Mouse (Mus musculus) left cerebral cortex, adult 9 months (tissue): ENCODE data around the gene Lrrfip2.

Experiments
- DNase-seq, 2 experiments: peaks; one replicate each; pipeline ENCODE4 v3.0.0; 2022; ENCODE audit warnings: low spot score in 2 of 2

The Lrrfip2 gene

GRCm38 (mm10) chr9:111220551-111221080 is 103.2 kb downstream of the Lrrfip2 start:
- DNase-seq = no peak

- no peak for DNase-seq
Observed at GRCm38 (mm10) chr9:111221580-111221979, 104.2 kb downstream of the Lrrfip2 start.

GRCm38 (mm10) chr9:111223406-111223805 is 106.0 kb downstream of the Lrrfip2 start:
- no peak for DNase-seq

- DNase-seq = no peak
Observed at GRCm38 (mm10) chr9:111228446-111228845, 111.1 kb downstream of the Lrrfip2 start.

GRCm38 (mm10) chr9:111234701-111235100 is 117.3 kb downstream of the Lrrfip2 start:
- DNase-seq = no peak

- DNase-seq = no peak
Observed at GRCm38 (mm10) chr9:111237726-111238125, 120.3 kb downstream of the Lrrfip2 start.

- DNase-seq = no peak
Observed at GRCm38 (mm10) chr9:111239821-111240220, 122.4 kb downstream of the Lrrfip2 start.

GRCm38 (mm10) chr9:111243384-111243783 is 126.0 kb downstream of the Lrrfip2 start:
- DNase-seq = no peak

GRCm38 (mm10) chr9:111245546-111245945 is 128.2 kb downstream of the Lrrfip2 start:
- DNase-seq = no peak

GRCm38 (mm10) chr9:111247682-111248246 is 130.4 kb downstream of the Lrrfip2 start:
- peak in 1 of 2 experiments; percentile 19 for DNase-seq

- no peak for DNase-seq
Observed at GRCm38 (mm10) chr9:111252161-111252869, 134.9 kb downstream of the Lrrfip2 start.

GRCm38 (mm10) chr9:111260360-111260985 is 143.1 kb downstream of the Lrrfip2 start:
- DNase-seq = peak; percentile 23 to 46

- no peak for DNase-seq
Observed at GRCm38 (mm10) chr9:111261356-111261755, 144.0 kb downstream of the Lrrfip2 start.

- DNase-seq = no peak
Observed at GRCm38 (mm10) chr9:111267998-111268397, 150.6 kb downstream of the Lrrfip2 start.

- no peak for DNase-seq
Observed at GRCm38 (mm10) chr9:111270606-111271005, 153.2 kb downstream of the Lrrfip2 start.

- no peak for DNase-seq
Observed at GRCm38 (mm10) chr9:111271056-111271433, 153.7 kb downstream of the Lrrfip2 start.

- peak; percentile 98 for DNase-seq
Observed at GRCm38 (mm10) chr9:111271434-111272160, 154.2 kb downstream of the Lrrfip2 start, which contains the start of the genes Mlh1 and Epm2aip1. Gene Mlh1, minus strand, starts transcription at chr9:111271791. Gene Epm2aip1, plus strand, starts transcription at chr9:111271929.

GRCm38 (mm10) chr9:111272356-111272755 is 155.0 kb downstream of the Lrrfip2 start:
- no peak for DNase-seq

GRCm38 (mm10) chr9:111272996-111273785 is 155.8 kb downstream of the Lrrfip2 start:
- no peak for DNase-seq

- no peak for DNase-seq
Observed at GRCm38 (mm10) chr9:111273958-111274357, 156.6 kb downstream of the Lrrfip2 start.

GRCm38 (mm10) chr9:111275156-111275555 is 157.8 kb downstream of the Lrrfip2 start:
- no peak for DNase-seq
